Mouse (Mus musculus) lung, postnatal 36 days (tissue): Measurements from ENCODE around the gene Ubtd2.
A peak's percentile ranks its signal among the peaks of the same experiment; 100 is the strongest.

ENCODE experiments used
- DNase-seq: peaks from one replicate; pipeline ENCODE4 v3.0.0; 2022; ENCODE audit warnings: mixed read lengths

Ubtd2 gene

DNA sequence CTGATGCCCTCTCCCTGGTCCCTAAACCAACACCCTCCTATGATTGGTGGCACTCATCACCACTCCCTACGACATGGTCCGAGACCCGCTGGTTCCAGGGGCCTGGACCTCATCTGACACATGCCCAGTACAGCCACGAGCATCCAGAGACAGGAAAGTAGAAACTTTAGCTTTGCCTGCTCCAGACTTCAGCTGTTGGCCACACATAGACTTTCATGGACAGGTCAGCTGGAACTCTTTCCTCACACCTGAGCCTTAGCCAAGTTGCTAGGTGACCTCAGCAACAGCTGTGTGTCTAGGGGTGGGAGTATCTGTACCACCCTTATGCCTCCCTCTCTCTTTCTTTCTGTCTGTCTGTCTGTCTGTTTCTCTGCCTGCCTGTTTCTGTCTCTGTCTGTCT lies 93.1 kb downstream of the Ubtd2 start:
- DNase-seq: peak; percentile 67

DNA sequence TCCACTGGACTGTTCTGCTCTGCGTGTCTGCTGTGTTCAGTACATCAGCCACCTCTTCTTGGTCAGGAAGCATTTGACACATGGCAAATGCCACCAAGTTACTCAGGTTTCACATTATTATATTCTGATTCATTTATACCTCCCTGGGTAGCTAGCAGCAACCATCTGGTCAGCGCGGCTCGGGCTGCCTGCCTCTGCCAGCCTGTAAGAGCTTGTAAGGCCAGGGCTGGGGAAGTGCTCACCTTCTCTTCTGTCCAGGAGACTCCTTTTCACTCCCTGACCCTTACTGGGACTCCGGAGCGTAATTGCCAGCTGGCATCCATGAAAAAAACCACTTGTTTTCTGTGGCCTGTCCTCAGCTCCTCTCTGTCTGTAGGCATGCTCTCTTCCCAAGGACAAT lies 94.1 kb downstream of the Ubtd2 start:
- DNase-seq: no peak

DNA sequence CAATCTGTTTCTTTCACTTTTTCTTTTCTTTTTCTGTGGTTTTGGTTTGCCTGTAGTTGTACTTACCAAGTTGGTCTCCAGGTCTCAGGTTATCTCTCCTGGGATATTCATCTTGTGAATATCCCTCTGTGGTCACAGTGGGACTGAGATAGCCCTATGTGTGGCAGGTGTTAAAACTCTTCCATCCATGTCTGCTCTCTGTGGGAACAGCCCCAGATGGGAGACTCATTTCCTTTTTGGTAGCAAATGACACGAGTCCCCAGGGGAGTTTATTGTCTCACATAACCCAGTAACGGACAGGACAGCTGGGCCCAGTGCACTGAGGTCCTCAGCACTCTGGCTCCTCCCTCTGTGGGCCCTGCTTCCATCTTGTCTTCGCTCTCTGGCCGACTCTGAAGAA lies 94.9 kb downstream of the Ubtd2 start:
- DNase-seq: no peak

DNA sequence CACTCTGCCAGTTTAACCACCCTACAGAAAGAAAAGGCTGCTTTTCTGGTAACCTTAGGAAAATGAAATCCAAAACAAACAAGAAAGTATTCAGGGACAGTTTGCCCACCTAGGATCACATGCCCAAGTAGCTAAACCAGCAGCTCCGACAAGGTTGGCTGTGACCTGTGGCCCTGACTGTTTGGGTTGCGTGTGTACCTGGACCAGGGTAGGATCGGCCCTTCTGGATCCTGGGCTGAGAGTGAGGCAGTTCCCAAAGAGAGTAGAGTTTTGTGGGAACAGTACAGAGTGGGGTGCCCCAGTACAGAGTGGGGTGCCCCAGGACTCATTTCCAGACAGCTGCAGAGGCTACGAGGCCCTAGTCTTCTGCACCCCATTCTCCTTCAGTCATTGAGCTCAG lies 95.9 kb downstream of the Ubtd2 start:
- no peak for DNase-seq

DNA sequence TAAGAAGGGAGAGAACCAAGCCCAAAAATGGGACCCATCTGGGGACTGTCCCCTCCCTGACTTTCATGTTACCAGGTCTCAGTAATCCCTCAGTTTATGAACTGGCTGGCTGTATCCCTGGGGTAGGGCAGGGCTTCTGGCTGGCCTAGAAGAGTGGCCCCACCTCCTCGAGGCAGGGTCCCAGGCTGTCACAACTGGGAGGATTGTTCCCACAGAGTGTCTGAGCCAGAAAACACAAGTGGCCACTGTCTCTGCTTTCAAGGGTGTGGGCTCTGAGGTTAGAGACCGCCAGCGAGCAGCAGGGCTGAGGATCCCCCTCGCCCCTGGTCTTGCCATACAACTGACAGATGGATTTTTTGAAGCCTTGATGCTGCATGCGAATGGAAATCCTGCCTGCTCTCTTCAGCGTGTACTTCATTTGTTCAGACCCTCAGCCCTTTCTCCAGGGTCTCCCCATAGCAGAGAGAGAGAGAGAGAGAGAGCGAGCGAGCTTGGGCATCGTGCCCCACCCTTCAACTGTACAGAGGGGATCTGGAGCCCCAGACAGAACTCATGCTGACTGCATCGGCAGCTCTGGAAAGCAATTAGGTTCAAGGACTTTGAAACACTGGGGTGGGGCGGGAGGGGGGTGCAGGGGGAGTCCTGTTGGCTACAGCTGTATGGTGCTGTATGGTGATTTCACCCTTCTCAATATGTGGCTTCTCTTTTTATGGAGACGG lies 96.6 kb downstream of the Ubtd2 start:
- DNase-seq: peak; percentile 29

DNA sequence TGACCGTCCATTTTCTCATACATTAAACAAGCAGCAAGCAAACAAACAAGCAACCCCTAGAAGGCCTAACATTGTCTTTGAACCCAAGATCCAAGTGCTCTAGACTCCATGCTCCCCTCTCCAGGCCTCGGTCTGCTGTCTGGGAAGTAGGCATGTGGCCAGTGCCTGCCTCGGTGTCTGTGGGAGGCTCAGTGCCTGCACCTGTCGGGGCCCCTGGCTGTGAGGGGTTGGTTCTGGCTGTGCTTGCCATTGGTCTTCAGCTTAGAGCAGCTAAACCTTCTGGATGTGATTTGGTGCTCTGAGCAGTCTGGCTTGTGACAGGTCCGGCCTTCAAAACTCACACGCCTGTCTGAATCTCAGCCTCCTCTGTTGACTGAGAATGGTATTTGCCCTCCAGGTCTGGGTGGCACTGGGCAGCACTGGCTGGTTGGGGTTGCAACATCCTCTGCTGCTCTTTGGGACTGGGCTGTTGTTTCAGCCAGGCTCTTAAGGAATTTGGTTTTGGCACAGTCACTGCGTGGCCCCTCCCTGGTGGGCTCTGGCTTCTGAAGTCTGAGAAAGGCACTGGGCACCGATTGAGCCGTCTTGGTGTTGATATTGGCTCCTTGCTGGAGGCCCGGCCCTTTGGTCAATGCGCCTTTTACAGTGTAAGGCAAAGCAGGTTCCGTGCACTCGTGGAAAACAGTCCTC lies 97.4 kb downstream of the Ubtd2 start:
- DNase-seq: peak; percentile 76

DNA sequence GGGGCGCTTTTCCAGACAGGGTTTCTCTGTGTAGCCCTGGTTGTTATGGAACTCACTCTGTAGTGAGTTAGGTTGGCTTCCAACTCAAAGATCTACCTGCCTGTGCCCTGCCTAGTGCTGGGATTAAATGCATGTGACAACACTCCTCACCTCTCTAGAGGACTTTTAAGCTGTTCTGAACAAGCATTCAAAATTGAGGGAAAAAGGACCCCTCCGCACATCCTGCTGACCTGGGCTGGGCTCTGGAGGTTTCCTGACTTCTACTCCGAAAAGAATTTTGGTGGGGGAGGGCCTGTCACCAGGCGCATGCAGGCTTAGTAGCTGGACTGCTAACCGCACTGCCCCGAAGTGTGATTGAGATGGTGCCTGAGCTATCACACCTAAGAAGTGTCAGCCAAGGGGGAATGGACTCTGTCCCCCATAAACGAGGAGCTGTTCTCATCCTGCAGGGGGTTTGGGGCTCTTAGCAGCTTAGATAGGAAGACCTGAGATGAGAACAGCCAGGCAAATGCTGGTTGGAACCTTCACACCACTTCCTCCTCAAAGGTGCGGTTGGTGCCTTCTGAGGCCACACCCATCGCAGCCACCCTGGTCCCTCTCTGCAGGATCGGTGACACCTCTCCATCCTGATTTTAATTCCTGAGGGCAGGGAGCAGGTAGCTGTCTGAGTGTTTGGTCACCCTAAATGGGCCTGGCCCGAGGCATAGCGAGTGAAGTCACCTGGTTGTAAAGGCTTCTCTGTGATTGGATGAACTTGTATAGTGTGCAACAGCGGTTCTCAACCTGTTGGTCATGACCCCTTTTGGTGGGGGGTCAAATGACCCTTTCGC lies 98.4 kb downstream of the Ubtd2 start:
- peak; percentile 56 for DNase-seq

DNA sequence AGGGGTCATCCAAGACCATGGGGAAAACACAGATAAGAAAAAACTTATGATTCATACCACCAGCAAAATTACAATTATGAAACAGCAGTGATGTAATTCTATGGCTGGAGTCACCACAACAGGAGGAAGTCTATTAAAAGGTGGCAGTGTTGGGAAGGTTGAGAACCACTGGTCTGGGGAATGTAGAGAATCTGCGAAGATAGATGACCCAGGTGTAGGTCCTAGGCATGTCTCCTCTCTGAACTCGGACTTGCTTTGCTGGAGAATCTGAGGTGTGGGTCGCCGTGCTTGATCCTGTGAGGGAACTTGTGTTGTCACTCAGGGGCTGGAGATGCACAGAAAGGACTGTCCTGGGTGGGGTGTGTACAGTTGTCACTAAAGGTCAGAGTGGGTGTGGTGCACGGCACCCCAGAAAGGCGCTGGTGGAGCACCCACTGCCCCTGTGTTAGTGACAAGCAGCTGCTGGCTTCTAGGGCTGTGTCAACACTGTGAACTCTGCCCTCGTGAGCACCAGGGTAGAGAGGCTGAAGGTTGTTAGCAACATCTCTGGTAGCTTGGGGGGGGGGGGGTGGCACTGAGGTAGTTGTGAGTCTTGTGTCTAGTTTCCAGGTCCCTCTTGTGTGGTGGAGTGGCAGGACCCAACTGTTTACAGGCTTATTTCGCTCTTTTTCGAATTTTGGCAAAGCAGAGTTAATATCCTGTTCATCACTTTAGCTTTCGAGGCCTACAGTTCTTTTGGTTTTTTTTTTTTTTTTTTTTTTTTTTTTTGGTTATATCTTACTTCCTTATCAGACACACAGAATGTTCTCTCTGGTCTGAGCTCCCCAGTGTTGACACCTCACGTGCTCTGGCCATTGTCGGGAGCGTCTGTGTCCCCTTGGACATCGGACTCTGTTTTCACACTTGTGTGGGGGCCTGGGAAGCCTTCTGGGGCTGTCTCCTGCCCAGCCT lies 99.2 kb downstream of the Ubtd2 start:
- peak; percentile 49 for DNase-seq

DNA sequence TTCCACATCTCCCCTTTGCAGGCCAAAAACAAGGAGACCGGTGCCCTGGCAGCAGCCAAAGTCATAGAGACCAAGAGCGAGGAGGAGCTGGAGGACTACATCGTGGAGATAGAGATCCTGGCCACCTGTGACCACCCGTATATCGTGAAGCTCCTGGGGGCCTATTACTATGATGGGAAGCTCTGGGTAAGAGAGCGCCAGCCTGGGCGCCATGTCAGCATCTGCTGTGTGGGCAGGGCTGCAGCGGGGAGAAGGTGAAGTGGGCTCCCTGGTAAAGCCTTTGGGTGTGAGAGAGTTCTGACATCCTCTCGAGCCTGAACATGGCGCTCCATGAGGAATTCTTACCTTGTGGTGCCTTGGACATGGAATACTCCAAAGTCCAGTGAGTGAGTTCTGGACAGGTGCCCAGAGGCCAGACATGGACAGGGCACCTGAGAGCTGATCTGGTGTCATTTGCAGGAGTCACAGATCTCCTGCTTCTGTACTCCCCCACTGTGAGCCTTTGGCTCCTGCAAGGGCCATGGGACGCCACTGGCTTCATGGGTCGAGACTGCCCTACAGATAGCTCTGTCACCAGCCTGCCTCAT lies 100.0 kb downstream of the Ubtd2 start:
- no peak for DNase-seq

DNA sequence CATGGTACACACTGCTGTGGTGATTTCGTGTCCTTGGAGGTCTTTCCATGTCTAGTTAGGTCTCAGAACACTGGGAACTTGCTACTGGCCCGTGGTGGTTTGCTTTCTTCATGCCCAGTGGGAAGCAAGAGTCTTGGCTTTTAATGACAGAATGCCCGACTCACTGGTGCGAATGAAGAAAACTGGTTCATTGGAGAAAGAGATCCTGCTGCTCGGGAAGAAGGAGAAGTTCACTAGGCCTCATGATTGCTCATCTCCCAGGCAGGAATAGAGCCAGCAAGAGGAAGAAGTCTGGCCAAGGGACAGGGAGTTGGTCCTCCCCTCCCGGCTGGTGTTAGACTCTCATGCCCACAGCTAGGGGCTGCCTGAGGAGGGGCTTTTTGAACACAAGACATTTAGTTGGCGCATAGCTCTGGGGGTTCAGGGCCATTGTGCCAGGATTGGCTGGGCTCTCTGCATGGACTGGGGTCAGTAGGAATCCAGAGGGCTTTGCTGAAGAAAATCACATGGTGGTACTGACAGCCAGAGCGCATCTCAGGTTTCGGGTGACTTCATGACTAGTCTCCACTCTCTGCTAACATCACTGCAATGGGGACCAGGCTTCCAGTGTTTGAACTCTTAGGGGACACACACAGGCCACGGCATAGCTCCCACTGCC lies 101.3 kb downstream of the Ubtd2 start:
- DNase-seq: peak; percentile 36

DNA sequence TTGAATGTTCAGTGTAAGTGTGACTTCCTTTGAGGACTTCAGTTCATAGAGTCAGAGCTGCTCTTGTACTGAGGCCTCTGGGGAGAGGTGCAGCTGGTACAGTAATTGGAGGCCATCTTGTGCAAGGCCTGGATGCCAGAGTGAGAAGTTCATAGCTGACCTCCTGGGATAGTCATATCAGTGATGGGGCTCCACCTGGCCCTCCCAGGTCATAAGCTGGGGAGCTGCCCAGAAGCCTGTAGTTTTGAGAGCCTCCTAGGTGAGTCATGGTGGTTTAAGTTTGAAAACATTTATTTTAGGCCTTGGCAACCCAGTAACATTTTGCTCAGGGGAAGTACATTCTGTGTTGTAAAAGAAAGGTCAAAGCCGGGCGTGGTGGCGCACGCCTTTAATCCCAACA lies 102.9 kb downstream of the Ubtd2 start:
- peak; percentile 39 for DNase-seq

DNA sequence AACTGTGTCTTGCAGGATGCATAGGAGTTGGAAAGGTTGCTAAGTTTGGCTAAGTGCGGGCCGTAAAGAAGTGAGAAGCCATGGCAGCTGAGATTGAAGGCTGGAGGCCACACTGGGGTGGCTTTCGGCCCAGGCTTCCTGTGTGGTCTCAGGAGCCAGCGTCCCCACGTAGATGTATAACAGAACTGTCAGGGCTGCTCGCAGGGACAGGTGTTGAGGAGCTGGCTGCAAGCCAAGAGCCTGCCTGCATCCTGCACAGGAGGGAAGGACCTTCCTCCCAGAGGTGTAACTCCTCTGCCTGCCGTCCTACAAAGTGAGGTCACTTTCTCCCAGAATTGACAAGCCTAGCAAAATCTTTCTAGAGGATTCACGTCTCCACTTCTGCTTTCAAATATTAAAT lies 103.5 kb downstream of the Ubtd2 start:
- peak; percentile 29 for DNase-seq

DNA sequence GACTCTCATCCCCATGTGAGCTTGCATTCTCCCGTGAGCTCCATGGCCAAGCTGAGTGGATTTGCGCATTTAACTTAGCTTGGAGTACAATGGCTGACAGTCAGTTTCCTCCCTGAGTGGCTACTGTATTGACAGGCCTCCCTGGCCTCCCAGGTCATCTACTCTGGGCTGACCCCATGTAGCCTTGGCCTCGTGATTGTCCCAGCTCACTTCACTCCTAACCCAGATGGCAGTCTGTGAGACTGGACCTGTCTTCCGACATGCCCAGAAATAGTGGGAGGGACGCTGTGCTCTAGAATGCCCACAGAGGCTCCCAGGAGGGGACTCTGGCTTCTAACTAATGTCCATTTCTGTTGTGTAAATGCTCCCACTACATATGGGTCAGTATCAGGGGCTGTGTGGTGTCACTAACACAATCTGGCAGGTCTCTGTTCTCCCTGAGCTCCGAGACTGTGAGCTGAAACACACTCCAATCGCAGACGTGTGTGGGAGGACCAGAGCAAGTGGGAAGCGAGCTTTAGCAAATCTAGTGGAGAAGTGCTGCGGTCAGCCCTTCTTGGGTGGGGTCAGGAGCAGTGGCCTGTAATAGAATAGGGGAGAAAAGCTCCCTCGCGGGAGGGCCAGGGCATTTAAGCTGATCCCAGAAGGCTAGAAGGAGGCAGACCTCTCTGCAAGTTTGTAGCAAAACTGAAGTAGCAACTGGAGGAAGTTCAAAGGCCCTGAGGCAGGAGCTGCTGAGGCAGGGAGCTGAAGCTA lies 105.0 kb downstream of the Ubtd2 start:
- peak; percentile 67 for DNase-seq

DNA sequence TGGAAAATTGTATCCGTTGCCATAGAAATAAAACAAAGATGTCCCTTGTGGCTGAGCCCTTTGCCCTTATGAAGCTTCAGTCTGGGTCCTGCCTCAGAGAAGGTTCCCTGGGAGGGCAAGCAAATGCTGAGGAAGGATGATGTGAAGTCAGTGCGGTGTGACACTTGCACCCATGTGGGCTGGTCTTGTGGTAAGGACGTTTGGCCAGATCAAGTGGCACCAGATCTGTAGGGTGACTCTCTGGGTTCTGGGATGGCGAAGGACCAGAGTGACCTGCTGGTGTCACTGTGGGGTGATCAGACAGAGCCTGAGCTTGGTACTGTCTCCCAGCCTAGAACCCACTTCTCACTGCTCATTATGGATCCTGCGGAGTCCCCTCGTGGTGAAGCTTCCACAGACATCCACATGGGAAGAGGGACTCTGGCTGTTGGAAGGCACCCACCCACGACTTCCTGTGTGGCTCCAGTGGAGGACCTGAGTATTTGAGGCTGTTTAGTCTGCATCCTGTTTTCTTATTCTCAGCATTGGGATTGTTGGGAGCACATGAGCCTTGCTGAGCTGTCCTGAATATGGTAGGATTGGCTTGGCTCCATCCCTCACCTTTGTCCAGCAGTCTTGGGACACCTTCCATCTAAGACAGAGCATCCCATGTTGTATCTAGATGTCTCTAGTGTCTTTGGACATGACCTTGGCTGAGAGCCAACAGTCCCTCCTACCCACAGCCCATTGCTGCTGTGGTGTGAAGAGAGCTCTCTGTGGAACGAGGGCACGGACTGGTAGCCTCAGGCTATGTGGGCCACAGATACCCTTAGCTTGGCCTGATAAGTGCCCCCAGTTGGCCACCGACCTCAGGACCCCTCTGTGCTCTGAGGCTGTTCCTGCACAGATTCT lies 106.5 kb downstream of the Ubtd2 start:
- DNase-seq: peak; percentile 53

DNA sequence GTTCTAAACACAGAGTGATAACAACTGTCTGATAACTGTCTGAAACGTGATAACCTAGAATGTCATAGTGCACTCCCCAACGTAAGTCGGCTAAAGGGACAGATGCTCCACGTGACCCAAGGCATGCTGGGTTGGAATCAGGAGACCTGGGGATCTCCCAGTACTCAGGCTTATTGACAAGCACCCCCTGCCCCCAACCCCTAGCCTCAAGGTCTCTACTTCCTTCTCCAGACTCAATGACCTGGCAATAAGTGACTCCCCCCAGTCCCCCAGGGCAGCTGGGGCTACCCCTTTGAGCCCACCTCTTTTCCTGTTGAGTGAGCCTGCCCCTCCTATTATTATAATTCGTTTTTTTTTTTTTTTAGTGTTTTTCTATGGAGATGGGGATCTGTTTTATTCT lies 107.5 kb downstream of the Ubtd2 start:
- DNase-seq: no peak

DNA sequence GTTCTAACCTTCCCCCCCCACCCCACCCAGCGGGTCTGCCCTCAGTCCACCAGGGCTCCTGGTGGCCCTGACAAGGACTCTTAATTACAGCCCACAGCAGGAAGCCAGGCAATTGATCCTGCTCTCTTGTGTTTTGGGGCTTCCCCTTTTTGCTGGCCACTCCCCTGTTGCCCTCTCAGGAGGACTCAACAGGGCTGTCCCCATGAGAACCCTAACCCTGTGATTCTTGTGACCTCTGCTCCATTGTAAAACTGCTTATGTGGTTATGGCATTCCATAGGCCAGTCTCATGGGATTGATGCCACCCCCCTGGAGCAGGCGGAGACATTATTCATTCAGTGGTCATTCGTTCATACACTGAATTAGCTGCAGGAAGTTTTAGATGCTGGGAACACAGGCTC lies 108.5 kb downstream of the Ubtd2 start:
- DNase-seq: peak; percentile 53

DNA sequence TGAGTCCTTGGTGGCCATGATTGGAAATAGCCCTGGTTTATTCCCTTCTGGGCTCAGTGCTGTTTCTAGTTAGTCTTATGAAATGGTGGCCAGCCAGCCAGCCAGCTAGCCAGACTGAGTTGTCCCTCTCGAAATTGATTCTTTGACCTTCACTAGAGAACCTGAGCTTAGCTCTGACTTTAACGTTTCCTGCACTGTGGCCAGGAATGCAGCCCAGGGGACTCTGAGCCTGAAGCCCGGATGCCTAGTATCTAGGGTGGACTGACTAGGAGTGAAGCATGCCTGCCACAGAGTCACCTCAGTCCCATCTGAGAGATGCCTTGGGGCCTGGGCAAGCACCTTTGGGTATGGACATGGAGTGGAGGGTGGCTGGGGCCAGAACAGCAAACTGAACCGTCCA lies 109.5 kb downstream of the Ubtd2 start:
- no peak for DNase-seq

DNA sequence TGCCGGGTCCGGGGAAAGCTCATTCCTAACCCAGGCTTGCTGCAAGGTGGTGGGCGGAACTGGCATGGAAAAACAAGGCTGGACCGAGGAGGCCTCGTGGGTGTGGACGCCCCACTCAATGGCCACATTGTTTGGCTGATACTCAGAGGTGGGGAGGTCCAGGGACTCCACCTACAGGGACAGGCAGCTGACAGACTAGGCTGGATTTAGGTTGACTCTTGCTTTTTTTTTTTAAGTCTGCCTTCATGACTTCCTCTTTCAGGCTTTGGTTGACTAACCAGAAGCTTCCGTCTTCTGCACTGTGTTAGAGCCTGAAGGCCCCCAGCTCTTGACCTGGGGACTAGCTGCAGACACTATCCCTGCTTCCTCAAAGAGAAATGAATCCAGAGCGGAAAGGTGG lies 109.9 kb downstream of the Ubtd2 start:
- DNase-seq: peak; percentile 72

DNA sequence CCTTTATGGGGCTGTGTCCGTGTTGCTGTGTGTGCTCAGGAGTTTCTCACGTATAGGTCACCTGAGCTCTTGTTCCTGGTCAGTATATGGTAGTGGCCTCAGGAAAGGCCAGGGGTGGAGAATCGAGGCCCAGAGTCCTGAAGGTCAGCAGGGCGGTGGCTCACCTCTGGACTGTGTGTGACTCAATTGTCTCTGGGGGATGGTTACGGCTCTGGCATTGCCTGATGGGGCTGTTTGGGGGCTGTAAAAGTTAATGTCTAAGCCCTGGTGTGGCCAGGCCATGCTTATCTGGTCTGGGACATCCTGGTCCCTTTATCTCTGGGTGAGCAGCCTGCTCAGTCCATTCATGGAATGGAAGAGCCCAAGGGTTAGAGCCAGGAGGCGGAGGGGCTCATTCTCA lies 111.0 kb downstream of the Ubtd2 start:
- DNase-seq: no peak
